Mouse (Mus musculus) embryonic facial prominence, embryonic 15.5 days (tissue): ENCODE results near the gene Tmtc1. TPM values are rescaled to one million over a fixed set of nuclear protein-coding genes. Genes with fewer than 3 reads are reported as not detected.

Source experiments
- ATAC-seq: fragments of 200-750 bp; cut with Nextera tagmentation; 2 replicates; pipeline ENCODE4 v1.8.0; 2017; ENCODE audit warnings: low read depth, moderate TSS enrichment; ENCODE audit not compliant: insufficient number of reproducible peaks, low FRiP score, low TSS enrichment
- H3K27ac ChIP-seq: fragments of 300-500 bp; sonication (generic); replicated peaks from 2 replicates; pipeline ENCODE4 v1.5.1; 2015; ENCODE audit warnings: mild to moderate bottlenecking, inconsistent platforms
- H3K27me3 ChIP-seq: fragments of 300-500 bp; sonication (generic); 2 replicates; pipeline ENCODE4 v1.6.1; 2015; ENCODE audit warnings: inconsistent platforms
- H3K36me3 ChIP-seq: fragments of 300-500 bp; sonication (generic); 2 replicates; pipeline ENCODE4 v1.6.1; 2015; ENCODE audit warnings: mild to moderate bottlenecking, inconsistent platforms
- H3K4me1 ChIP-seq: fragments of 300-500 bp; sonication (generic); 2 replicates; pipeline ENCODE4 v1.6.1; 2015; ENCODE audit warnings: inconsistent platforms
- H3K4me2 ChIP-seq: fragments of 300-500 bp; sonication (generic); replicated peaks from 2 replicates; pipeline ENCODE4 v1.6.1; 2015; ENCODE audit warnings: mild to moderate bottlenecking, inconsistent platforms
- H3K4me3 ChIP-seq: fragments of 300-500 bp; sonication (generic); replicated peaks from 2 replicates; pipeline ENCODE4 v1.5.1; 2015; ENCODE audit warnings: mild to moderate bottlenecking, inconsistent platforms
- H3K9ac ChIP-seq: fragments of 300-500 bp; sonication (generic); 2 replicates; pipeline ENCODE4 v1.6.1; 2015; ENCODE audit warnings: inconsistent platforms
- H3K9me3 ChIP-seq: fragments of 300-500 bp; sonication (generic); replicated peaks from 2 replicates; pipeline ENCODE4 v1.6.1; 2016; ENCODE audit warnings: inconsistent platforms
- WGBS: fragments of 180-500 bp; shearing (Covaris S2); methylation state at CpG from one replicate; pipeline ENCODE4 v1.1.7; 2015; 5-methylcytosine and 5-hydroxymethylcytosine counted together
- polyA plus RNA-seq: library from polyadenylated mRNA; unstranded; fragments of >200 nt; fragmentation: Nextera tagmentation; extraction: Ambion mirVana; gene quantifications from 2 replicates; pipeline ENCODE4 v1.2.1, GENCODE M21; 2015

Tmtc1 gene
- polyA plus RNA-seq, 1 experiment from 2014 or later: 1.4 TPM

DNA sequence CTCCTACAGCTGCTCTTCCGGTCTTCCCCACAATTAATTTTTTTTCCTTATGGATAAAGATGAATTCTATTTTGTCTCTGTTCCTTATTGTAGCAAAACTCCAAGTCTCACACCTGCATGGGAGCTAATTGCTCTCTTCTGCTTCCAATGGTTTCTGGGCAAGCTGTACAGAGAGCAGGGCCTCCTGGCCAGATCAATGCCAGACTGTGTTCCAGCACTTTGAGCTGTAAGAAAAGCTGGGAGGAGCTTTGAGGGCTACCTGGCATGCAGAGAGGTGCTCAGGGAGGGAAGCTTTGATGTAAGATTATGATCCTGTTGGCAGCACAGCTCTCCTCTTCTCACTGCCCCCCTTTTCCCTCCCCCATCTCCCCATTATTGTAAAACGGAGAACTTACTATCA, 10.6 kb upstream of the Tmtc1 start:
- H3K4me2 ChIP-seq: no peak overlapping the region
- no peak overlapping the region for H3K27ac ChIP-seq
- no peaks in the 10 kb centered on the region for H3K9me3 ChIP-seq
- no peaks in the 10 kb centered on the region for H3K36me3 ChIP-seq
- WGBS: 66% methylated on average over 2 of the region's 2 CpGs
- H3K4me1 ChIP-seq: no peaks in the 10 kb centered on the region
- H3K9ac ChIP-seq: no peak overlapping the region
- no peak overlapping the region for H3K4me3 ChIP-seq
- no peaks in the 10 kb centered on the region for H3K27me3 ChIP-seq
- ATAC-seq: no peak

DNA sequence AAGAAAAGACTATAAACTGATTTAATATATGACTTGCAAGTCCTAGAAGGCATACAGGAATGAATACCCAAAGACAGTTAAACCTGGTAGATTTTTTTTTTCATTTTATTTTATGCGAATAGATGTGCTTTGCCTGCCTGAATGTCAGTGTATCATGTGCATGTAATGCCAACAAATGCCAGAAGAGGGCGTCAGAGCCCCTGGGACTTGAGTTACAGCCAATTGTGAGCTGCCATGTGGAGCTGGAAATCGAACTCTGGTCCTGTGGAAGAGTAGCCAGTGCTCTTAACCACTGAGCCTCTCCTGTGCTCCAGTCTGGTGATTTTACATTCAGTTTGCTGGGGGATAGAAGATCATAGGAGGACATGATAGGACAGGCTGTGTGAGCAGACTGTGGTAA, 4.0 kb upstream of the Tmtc1 start:
- no peak overlapping the region for H3K9ac ChIP-seq
- H3K36me3 ChIP-seq: no peaks in the 10 kb centered on the region
- peaks cover 14% of the 10 kb centered on the region for H3K4me1 ChIP-seq
- H3K4me2 ChIP-seq: no peak overlapping the region
- H3K27me3 ChIP-seq: peaks cover 13% of the 10 kb centered on the region
- H3K9me3 ChIP-seq: no peaks in the 10 kb centered on the region
- ATAC-seq: no peak
- H3K4me3 ChIP-seq: no peak overlapping the region
- no peak overlapping the region for H3K27ac ChIP-seq
- 55% methylated on average over 3 of the region's 3 CpGs for WGBS

DNA sequence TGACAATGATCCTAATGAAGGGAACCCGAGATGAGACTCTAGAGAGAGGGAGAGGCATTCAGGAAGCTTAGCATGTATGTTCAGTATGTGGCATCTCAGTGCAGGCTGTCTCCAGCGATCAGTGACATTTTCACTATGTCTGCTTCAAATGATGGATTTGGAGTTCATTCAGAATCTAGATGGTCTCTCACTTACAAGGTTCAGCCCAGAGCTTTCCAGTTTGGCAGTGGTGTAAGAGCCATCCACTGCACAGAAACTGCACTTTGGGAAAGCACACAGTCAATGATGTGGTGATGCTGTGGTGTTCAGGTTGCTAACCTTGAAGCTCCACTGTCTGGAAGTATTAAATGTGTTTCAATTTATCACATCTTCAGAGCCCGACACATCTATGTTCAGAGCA, 1.9 kb upstream of the Tmtc1 start:
- H3K27me3 ChIP-seq: peaks cover 19% of the 10 kb centered on the region
- no peak overlapping the region for H3K9ac ChIP-seq
- H3K9me3 ChIP-seq: no peaks in the 10 kb centered on the region
- no peak overlapping the region for H3K4me2 ChIP-seq
- no peak overlapping the region for H3K4me3 ChIP-seq
- no peaks in the 10 kb centered on the region for H3K36me3 ChIP-seq
- H3K4me1 ChIP-seq: peaks cover 22% of the 10 kb centered on the region
- ATAC-seq: no peak
- no peak overlapping the region for H3K27ac ChIP-seq
- WGBS: 61% methylated on average over 3 of the region's 3 CpGs

DNA sequence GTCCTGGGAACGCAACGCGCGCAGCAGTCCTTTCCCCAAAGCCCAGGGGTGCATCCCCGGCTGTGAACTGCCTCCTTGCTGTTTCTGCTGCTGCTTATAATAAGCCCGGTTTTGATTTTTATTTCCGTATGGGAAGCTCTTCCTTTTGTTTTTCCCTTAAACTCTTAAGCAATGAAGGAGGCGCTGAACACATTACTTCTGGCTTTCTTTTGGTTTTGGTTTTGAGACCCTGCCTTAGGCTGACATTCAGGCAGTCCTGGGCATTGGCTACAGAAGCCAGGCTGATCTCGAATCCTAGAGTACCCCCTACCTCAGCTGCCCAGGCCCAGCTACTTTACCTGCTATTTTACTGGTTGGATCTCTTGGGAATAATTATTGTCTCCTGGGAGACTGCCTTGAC, 607 bp upstream of the Tmtc1 start:
- Histone ChIP-seq H3K4me3 (peak overlapping the region; percentile 60), H3K9ac (peak overlapping the region; percentile 50), H3K36me3 (no peaks in the 10 kb centered on the region), H3K27me3 (peaks cover 26% of the 10 kb centered on the region), H3K4me1 (peaks cover 22% of the 10 kb centered on the region), H3K4me2 (peak overlapping the region; percentile 97), H3K9me3 (no peaks in the 10 kb centered on the region), H3K27ac (no peak overlapping the region)
- peak; percentile 34 for ATAC-seq
- 4% methylated on average over 9 of the region's 9 CpGs for WGBS

DNA sequence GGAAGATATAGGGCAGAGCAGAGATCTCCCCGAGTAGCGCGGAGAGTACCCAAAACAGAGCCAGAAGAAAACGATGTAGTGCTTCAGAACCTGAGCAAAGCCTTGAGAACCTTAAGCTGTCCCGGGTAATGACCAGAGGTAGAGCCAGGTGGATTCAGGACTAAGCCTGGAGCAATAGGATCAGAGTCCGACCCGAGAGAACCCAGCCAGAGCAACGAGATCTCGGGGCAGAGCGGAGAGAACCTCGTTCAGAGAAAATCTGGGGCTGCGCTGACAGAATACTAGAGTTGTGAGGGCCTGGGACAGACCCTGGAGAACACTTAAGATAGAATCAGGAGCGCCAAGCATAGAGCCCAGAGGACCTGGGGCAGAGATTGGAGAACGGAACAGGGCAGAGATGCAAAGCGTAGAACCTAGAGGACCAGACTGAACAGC, 881 bp downstream of the Tmtc1 start:
- Histone ChIP-seq H3K4me2 (peak overlapping the region; percentile 97), H3K9ac (peak overlapping the region; percentile 50), H3K4me1 (peaks cover 22% of the 10 kb centered on the region), H3K27ac (no peak overlapping the region), H3K9me3 (no peaks in the 10 kb centered on the region), H3K36me3 (no peaks in the 10 kb centered on the region), H3K4me3 (peak overlapping the region; percentile 60), H3K27me3 (peaks cover 26% of the 10 kb centered on the region)
- ATAC-seq: no peak
- 4% methylated on average over 15 of the region's 15 CpGs for WGBS

DNA sequence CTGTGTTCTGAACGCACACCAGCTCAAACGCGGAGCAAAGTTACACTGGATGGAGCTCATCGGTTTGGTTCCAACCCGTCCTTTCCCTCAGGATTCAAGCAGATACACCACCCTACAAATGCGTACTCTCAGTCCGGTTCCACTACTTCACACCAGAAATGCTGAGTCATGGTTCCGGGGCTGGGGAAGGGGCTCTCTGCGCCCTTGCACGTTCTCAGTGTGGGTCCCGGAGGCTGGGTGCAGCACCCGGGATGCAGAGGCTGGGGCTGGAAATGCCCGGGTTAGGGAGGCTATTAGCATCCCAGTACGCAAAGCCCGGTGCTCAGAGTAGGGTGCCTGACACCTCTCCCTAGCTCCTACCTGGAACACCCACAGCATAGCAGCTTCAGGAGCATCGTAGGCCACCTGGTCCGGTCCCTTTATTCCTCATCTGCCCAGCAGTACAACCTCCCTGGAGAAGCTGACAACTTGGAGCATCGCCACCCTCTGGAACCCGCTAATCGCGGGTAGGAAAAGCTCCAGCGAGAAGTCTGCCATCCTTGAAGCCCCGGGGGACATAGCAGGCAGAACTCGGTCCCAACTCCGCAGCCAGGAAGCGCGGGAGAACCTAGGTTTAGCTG, 1.4 kb downstream of the Tmtc1 start:
- WGBS: under 1% methylated on average over 27 of the region's 27 CpGs
- Histone ChIP-seq H3K27ac (no peak overlapping the region), H3K4me2 (peak overlapping the region; percentile 97), H3K4me1 (peaks cover 22% of the 10 kb centered on the region), H3K36me3 (no peaks in the 10 kb centered on the region), H3K9me3 (no peaks in the 10 kb centered on the region), H3K4me3 (peak overlapping the region; percentile 60), H3K27me3 (peaks cover 26% of the 10 kb centered on the region), H3K9ac (no peak overlapping the region)
- ATAC-seq: 0 out of 2 replicates have a peak, but pooled peaks have one; percentile 30

DNA sequence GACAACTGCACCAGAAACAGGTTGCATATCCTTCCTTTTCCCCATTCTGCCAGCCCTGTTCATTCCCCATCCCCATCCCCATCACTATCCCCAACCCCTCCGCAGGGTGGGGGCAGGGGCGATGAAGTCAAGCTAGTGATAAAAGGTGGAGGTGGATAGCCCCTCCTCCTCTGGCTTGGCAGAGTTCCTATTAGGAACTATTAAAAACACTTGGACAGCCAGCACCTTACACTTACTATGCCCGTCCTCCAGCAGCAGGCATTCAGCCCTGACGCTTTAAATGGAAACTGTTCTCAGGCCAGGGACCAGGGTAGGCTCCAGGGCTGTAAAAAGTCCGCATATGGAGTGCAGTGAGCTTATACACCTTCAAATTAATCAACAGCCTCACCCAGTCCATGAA, 2.3 kb downstream of the Tmtc1 start:
- Histone ChIP-seq H3K9me3 (no peaks in the 10 kb centered on the region), H3K36me3 (no peaks in the 10 kb centered on the region), H3K4me2 (peak overlapping the region; percentile 97), H3K4me3 (no peak overlapping the region), H3K27me3 (peaks cover 26% of the 10 kb centered on the region), H3K27ac (no peak overlapping the region), H3K9ac (no peak overlapping the region), H3K4me1 (peaks cover 22% of the 10 kb centered on the region)
- WGBS: 22% methylated on average over 5 of the region's 5 CpGs
- no peak for ATAC-seq

DNA sequence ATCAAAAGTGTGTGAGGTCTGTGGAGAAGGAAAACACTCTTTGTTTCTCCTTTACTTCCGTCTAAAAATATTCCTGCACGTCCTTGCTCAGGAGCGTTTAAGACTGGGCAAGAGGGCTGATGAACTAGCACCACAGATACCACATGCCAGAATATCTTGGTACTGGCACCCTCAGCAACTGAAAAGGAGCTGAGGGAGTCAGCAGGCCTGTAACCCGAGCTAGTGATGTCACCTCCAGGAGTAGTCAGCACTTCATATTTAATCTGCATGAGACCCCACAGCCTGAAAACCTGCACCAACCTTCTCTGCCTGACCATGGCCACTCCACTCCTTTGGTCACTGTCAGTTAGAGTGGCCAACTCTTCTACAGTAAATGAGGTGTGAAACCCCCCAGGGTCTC, 5.1 kb downstream of the Tmtc1 start:
- peaks cover 15% of the 10 kb centered on the region for H3K4me1 ChIP-seq

DNA sequence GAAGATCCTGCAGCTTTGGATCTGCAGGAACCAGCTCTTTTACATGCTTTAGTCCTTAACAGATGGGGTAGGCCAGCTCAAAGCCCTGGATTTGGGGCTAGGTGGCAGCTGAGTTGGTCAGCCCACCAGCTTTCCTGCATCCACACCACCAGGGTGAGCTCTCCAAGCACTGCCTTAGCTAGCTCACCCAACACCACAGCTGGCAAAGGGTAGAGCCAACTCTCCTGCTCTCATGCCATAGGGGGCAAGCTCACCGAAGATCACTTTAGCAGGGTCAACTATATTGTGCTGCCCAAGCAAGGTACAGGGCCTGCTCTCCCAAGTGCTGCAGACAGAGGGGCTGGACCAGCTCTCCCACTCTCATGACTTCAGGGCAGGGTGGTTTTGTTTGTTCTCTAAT, 6.6 kb downstream of the Tmtc1 start:
- no peaks in the 10 kb centered on the region for H3K36me3 ChIP-seq
- no peak overlapping the region for H3K4me2 ChIP-seq
- WGBS: 100% methylated on average over 1 of the region's 1 CpGs
- 0 out of 2 replicates have a peak, but pooled peaks cover 6% of the 10 kb centered on the region for H3K27me3 ChIP-seq
- no peaks in the 10 kb centered on the region for H3K9me3 ChIP-seq
- no peak overlapping the region for H3K4me3 ChIP-seq
- no peak for ATAC-seq
- H3K4me1 ChIP-seq: peaks cover 2% of the 10 kb centered on the region
- H3K9ac ChIP-seq: no peak overlapping the region
- no peak overlapping the region for H3K27ac ChIP-seq

More for the DNA sequence above, 5.1 kb downstream of the Tmtc1 start:
- Histone ChIP-seq H3K27me3 (peaks cover 18% of the 10 kb centered on the region; the same call in 1 of the 2 replicates), H3K36me3 (no peaks in the 10 kb centered on the region), H3K27ac (no peak overlapping the region), H3K4me3 (no peak overlapping the region), H3K4me2 (no peak overlapping the region), H3K9me3 (no peaks in the 10 kb centered on the region), H3K9ac (no peak overlapping the region)
- ATAC-seq: no peak
- WGBS: 56% methylated on average over 4 of the region's 4 CpGs

DNA sequence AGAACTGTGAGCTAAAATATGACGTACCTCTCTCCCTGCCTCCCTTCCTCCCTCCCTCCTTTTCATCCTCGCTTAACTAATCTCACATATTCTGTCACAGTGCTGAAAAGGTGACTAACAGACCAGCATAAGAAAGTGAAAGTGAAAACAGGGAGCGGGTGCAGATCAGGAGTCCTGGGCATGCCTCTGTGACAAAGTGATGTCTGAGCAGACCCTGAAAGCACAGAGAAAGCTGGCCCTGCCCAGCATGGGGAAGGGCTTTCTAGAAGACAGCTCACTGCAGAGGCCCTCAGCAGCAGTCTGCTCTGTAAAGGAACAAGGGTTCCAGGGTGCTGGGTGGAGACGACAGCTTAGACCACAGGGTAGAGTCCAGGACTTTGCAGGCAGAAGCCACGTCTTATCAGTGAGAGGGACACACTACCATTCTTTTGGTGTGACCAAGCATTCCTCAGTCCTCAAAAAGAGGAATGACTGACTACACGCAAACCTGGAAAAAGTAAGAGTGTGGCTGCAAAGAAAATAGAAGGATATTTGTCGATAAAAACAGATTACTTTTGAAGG, 7.7 kb downstream of the Tmtc1 start:
- Histone ChIP-seq H3K36me3 (no peaks in the 10 kb centered on the region), H3K27me3 (0 out of 2 replicates have a peak, but pooled peaks cover 6% of the 10 kb centered on the region), H3K27ac (no peak overlapping the region), H3K4me1 (no peaks in the 10 kb centered on the region), H3K9ac (no peak overlapping the region), H3K9me3 (no peaks in the 10 kb centered on the region), H3K4me3 (no peak overlapping the region), H3K4me2 (no peak overlapping the region)
- 80% methylated on average over 7 of the region's 7 CpGs for WGBS
- no peak for ATAC-seq

DNA sequence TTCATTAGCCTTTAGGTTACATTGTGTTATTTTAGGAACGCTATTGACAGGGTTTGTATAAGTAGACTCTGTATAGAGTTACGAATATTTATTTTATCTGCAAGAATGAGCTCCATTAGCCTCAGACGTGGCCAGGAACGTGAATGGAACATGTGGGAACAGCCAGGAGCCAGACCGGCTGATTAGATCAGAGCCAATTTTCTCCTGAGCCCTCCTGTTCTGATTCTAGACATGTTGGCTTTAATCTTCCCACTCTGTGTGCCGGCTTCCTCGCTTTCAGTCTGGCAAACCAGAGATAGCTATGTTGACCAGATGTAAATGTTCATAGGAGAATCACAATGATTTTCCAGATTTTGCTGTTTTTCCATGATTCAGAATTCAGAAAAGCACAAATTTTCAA, 22.6 kb downstream of the Tmtc1 start:
- H3K4me2 ChIP-seq: no peak overlapping the region
- ATAC-seq: no peak
- no peaks in the 10 kb centered on the region for H3K36me3 ChIP-seq
- no peak overlapping the region for H3K9ac ChIP-seq
- H3K27me3 ChIP-seq: no peaks in the 10 kb centered on the region
- no peak overlapping the region for H3K27ac ChIP-seq
- H3K4me1 ChIP-seq: no peaks in the 10 kb centered on the region
- WGBS: 25% methylated on average over 7 of the region's 7 CpGs
- no peaks in the 10 kb centered on the region for H3K9me3 ChIP-seq
- no peak overlapping the region for H3K4me3 ChIP-seq

DNA sequence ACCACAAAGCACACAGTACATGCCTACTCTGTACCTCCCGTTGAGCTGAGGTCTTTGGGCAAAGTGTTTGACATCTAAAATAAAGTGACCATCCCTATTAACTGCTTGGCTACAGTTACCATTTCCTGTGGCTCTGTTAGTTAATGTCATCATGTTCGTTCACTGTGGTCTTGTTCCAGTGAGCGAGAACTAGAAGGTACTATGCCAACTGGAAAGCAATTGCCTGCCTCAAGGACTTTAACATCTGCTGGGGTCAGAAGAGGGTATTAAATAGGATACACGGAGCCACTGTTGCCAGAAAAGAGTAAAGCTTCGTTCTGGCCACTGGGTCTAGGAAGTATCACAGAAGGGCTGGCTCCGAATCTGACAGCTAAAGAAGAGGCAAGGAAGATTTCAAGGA, 23.8 kb downstream of the Tmtc1 start:
- Histone ChIP-seq H3K4me2 (no peak overlapping the region), H3K4me1 (no peaks in the 10 kb centered on the region), H3K36me3 (no peaks in the 10 kb centered on the region), H3K27me3 (no peaks in the 10 kb centered on the region), H3K9me3 (no peaks in the 10 kb centered on the region), H3K9ac (no peak overlapping the region), H3K27ac (no peak overlapping the region), H3K4me3 (no peak overlapping the region)
- ATAC-seq: no peak
- WGBS: 79% methylated on average over 6 of the region's 6 CpGs
